Mouse (Mus musculus) testis, adult 2 months (tissue): ENCODE data around the gene Cys1. TPM values are rescaled to one million over a fixed set of nuclear protein-coding genes. Genes with fewer than 3 reads are reported as not detected.
A peak's percentile ranks its signal among the peaks of the same experiment; 100 is the strongest.
"Not testable (repeated sequence)": the region's sequence is repeated elsewhere in the genome, so short reads cannot be mapped to it uniquely, and the experiment has no call there.

Source experiments
- H3K27ac ChIP-seq: fragments of 200-500 bp; 2 replicates; pipeline ENCODE4 v1.5.1; 2012; ENCODE audit warnings: low read depth, low read length; ENCODE audit not compliant: control insufficient read depth, insufficient read depth
- H3K27me3 ChIP-seq: fragments of 200-500 bp; 2 replicates; pipeline ENCODE4 v1.6.1; 2012; ENCODE audit warnings: mild to moderate bottlenecking, low read length, moderate library complexity; ENCODE audit not compliant: control insufficient read depth, insufficient read depth
- H3K36me3 ChIP-seq: fragments of 200-500 bp; 2 replicates; pipeline ENCODE4 v1.6.1; 2012; ENCODE audit warnings: mild to moderate bottlenecking, low read length; ENCODE audit not compliant: control insufficient read depth, insufficient read depth
- H3K4me1 ChIP-seq: fragments of 200-500 bp; 2 replicates; pipeline ENCODE4 v1.6.1; 2012; ENCODE audit warnings: low read length; ENCODE audit not compliant: control insufficient read depth, insufficient read depth
- H3K4me3 ChIP-seq: fragments of 200-500 bp; 2 replicates; pipeline ENCODE4 v1.5.1; 2012; ENCODE audit warnings: low read depth, mild to moderate bottlenecking, low read length, moderate library complexity, mixed read lengths; ENCODE audit not compliant: control insufficient read depth
- CTCF ChIP-seq: fragments of 200-500 bp; IDR thresholded peaks from 2 replicates; pipeline ENCODE4 v1.5.1; 2012; ENCODE audit warnings: low read depth, mild to moderate bottlenecking, inconsistent platforms, low read length, moderate library complexity; ENCODE audit not compliant: control insufficient read depth, insufficient read depth, insufficient replicate concordance
- POLR2A ChIP-seq: fragments of 200-500 bp; IDR thresholded peaks from 2 replicates; pipeline ENCODE4 v1.6.1; 2012; ENCODE audit warnings: low read depth, mild to moderate bottlenecking, inconsistent platforms, low read length, moderate library complexity; ENCODE audit not compliant: control insufficient read depth
- polyA plus RNA-seq: library from polyadenylated mRNA; depleted of rRNA; stranded (reverse); fragments of >200 nt; gene quantifications from 2 replicates; pipeline ENCODE4 v1.2.3, GENCODE M21; 2012

Cys1 gene
- polyA plus RNA-seq, 1 experiment, result 1.7 TPM

DNA sequence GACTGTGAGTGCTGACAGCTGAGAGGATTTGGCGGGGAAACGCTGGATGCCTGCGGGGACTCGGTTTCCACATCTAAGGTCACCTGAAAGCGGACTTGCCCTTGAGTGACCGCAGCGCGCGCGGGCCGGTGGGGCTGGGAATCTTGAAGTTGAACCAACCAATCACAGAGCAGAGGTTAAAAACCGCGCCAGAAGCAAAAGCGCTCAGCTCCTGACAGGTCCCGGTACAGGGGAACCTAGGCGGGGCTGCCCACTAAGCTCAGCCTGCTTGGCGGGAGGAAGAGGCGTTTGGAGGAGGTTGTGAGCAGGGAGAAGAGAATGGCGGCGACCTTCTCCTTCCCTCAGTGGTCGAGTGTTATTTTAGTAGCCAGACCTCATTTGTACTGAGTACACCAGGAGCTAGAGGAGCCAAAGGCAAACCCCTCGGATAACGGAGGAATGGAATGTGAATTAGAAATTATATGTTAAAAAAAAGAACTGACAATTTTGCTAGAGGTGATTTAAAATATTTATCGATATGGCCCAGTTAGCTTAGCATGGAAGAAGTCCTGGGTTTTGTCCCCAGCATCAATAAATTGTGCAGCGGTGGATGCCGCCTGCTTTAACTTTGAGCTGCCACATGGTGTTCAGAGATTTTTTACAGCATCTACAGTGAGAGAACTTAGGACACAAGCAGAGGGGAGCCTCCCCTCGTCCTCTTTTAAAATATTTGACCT, 25.3 kb upstream of the Cys1 start:
- Histone ChIP-seq H3K4me3 (peak overlapping the region; percentile 91), H3K36me3 (no peaks in the 10 kb centered on the region), H3K4me1 (peaks cover 15% of the 10 kb centered on the region), H3K27ac (peak overlapping the region; percentile 87; the same call in 1 of the 2 replicates), H3K27me3 (no peaks in the 10 kb centered on the region)
- TF ChIP-seq POLR2A (no peak), CTCF (no peak)

DNA sequence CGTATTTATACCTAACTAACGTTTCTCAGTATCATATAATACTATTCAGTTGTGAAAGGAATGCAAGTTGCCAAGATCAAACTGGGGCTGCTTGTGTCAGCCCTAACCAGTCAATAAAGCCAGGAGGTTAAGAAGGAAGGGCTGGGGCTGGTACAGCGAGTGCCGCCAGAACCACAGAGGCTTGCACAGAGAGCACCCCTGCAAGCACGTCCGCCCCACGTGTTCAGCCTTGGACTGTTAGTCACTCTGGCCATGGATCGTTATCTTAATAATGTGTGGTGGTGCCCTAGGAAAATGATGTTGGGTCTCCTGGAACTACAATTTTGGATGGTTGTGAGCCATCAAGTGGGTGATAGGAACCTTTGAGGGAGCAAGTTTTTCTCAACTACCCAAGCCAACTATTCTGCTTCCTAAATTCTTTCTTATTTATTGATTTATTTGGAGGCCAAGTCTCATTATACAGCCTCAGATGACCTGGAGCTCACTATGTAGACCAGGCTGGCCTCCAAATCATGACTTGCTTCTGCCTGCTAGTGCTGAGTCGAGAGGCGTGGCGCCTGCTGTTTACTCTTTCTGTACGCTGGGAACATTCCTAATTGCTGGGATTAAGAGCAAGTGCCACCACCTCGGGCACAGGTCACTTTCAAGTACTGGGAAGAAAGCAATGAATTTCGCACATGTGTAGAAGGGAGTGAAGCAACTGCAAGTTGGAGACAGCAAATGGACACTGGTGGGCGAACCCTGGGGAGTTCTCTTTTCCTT, 24.1 kb upstream of the Cys1 start:
- Histone ChIP-seq H3K36me3 (no peaks in the 10 kb centered on the region), H3K27me3 (no peaks in the 10 kb centered on the region), H3K4me3 (no peak overlapping the region), H3K4me1 (peaks cover 15% of the 10 kb centered on the region), H3K27ac (no peak overlapping the region)
- TF ChIP-seq POLR2A, result no peak
- no peak for TF ChIP-seq CTCF

- no peak overlapping the region for H3K4me3 ChIP-seq
- no peak overlapping the region for H3K27ac ChIP-seq
- H3K27me3 ChIP-seq, result no peaks in the 10 kb centered on the region
- H3K36me3 ChIP-seq, result no peaks in the 10 kb centered on the region
- no peak for TF ChIP-seq CTCF
- H3K4me1 ChIP-seq, result peaks cover 11% of the 10 kb centered on the region
These were observed 21.4 kb upstream of the Cys1 start for GRCm38 (mm10) chr12:24703013-24703412.

DNA sequence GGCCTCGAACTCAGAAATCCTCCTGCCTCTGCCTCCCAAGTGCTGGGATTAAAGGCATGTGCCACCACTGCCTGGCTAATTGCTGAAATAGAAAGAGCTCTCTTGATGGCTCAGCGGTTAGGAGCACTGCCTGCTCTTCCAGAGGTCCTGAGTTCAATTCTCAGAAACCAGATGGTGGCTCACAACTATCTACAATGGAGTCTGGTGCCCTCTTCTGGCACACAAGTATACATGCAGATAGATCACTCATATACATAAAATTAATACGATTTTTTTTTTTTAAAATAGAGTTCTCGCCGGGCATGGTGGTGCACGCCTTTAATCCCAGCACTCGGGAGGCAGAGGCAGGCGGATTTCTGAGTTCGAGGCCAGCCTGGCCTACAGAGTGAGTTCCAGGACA, 20.0 kb upstream of the Cys1 start:
- not testable (repeated sequence) for H3K4me1 ChIP-seq, H3K27me3 ChIP-seq, H3K4me3 ChIP-seq, H3K27ac ChIP-seq, H3K36me3 ChIP-seq

GRCm38 (mm10) chr12:24699578-24699977, 18.0 kb upstream of the Cys1 start:
- Histone ChIP-seq H3K4me3 (no peak overlapping the region), H3K27ac (no peak overlapping the region), H3K36me3 (no peaks in the 10 kb centered on the region), H3K27me3 (no peaks in the 10 kb centered on the region), H3K4me1 (peaks cover 4% of the 10 kb centered on the region)
- TF ChIP-seq CTCF, result no peak
- no peak for TF ChIP-seq POLR2A

DNA sequence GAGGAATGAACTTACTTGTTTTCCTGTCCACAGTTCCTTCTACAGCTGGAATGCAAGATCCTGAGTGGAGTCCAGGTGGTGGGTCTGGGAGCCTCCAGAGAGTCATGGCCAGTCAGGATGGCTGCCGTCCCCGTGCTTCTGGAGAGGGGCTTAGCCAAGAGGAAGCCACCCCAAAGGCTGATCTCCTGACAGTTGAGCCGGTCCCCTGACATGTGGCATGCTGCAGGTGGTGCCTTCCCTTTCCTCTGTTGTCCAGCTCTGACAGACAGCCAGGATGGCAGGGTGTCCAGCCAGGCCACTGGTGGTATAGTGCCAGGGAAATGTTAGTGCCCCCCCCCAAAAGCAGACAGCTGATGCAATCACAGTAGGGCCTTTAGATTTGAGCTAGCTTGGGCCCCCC, 16.9 kb upstream of the Cys1 start:
- H3K36me3 ChIP-seq, result no peaks in the 10 kb centered on the region
- H3K4me3 ChIP-seq, result no peak overlapping the region
- TF ChIP-seq CTCF, result no peak
- H3K4me1 ChIP-seq, result peaks cover 4% of the 10 kb centered on the region
- no peaks in the 10 kb centered on the region for H3K27me3 ChIP-seq
- H3K27ac ChIP-seq, result no peak overlapping the region

DNA sequence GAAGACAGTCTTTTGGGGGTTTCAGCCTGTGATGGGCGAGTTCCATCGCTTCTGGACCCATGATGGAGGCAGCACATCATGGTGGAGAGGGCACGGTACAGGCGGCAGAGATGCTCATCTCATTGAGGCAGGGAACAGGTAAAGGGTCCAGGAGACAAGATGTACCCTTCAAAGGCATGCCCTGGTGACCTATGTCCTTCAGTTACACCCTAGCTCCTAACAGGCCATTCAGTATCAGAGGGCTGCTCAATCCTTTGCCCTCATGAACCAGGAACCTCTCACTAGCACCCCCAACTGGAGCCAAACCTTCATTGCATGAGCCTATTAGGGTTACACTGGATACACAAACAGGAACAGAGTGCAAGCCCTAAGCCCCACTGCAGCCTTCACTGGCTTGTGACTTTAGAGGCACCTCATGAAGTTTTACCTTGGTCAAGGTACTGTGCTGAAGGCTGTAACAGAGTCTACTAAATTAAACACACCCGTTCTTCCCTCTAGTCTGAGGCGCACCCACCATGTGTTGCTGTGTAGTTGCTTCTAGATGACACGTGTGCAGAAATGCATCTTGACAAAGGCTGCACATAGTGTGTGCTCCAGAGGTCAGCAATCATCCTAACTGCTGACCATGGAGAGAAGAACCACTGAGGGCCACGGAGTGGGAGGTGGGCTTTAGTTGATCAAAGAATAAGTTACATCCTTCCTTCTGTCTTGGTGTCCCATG, 16.0 kb upstream of the Cys1 start:
- H3K36me3 ChIP-seq, result no peaks in the 10 kb centered on the region
- H3K4me1 ChIP-seq, result peaks cover 4% of the 10 kb centered on the region
- TF ChIP-seq POLR2A (no peak), CTCF (no peak)
- H3K27ac ChIP-seq, result no peak overlapping the region
- H3K27me3 ChIP-seq, result no peaks in the 10 kb centered on the region
- H3K4me3 ChIP-seq, result no peak overlapping the region
